Mouse (Mus musculus) lung, adult 2 months (tissue): Measurements from ENCODE around the gene Eps15.

ENCODE experiments used
- CTCF ChIP-seq: fragments of 200-500 bp; IDR thresholded peaks from 2 replicates; pipeline ENCODE4 v1.5.1; 2011; ENCODE audit warnings: mild to moderate bottlenecking, low read length, control low read depth; ENCODE audit not compliant: insufficient read depth
- POLR2A ChIP-seq: fragments of 200-500 bp; IDR thresholded peaks from 2 replicates; pipeline ENCODE4 v1.6.1; 2011; ENCODE audit warnings: low read depth, mild to moderate bottlenecking, control low read depth, low read length, borderline replicate concordance; ENCODE audit errors: extremely low read depth

GRCm38 (mm10) chr4:109254511-109254910, 25.6 kb upstream of the Eps15 start:
- no peak for TF ChIP-seq CTCF
- TF ChIP-seq POLR2A: no peak
